Mouse (Mus musculus) stomach, embryonic 14.5 days (tissue): ENCODE results near the gene Trak1. TPM values are rescaled to one million over a fixed set of nuclear protein-coding genes. Genes with fewer than 3 reads are reported as not detected.

Experiments
- ATAC-seq: fragments of 200-750 bp; cut with Nextera tagmentation; 2 replicates; pipeline ENCODE4 v1.8.0; 2017; ENCODE audit warnings: low read depth, moderate TSS enrichment; ENCODE audit not compliant: insufficient number of reproducible peaks, insufficient read depth, low FRiP score
- H3K27ac ChIP-seq: fragments of 300-500 bp; sonication (generic); 2 replicates; pipeline ENCODE4 v1.5.1; 2014; ENCODE audit warnings: mild to moderate bottlenecking, low read length, moderate library complexity, mixed read lengths
- H3K27me3 ChIP-seq: fragments of 300-500 bp; sonication (generic); 2 replicates; pipeline ENCODE4 v1.6.1; 2014; ENCODE audit warnings: low read length, control low read depth, mixed read lengths; ENCODE audit not compliant: control insufficient read depth, insufficient read depth
- H3K36me3 ChIP-seq: fragments of 300-500 bp; sonication (generic); 2 replicates; pipeline ENCODE4 v1.6.1; 2014; ENCODE audit warnings: mild to moderate bottlenecking, control low read depth, low read length, moderate library complexity, mixed read lengths; ENCODE audit not compliant: control insufficient read depth, insufficient read depth
- H3K4me1 ChIP-seq: fragments of 300-500 bp; sonication (generic); 2 replicates; pipeline ENCODE4 v1.6.1; 2014; ENCODE audit warnings: low read length, control low read depth, mixed read lengths; ENCODE audit not compliant: control insufficient read depth, insufficient read depth
- H3K4me2 ChIP-seq: fragments of 300-500 bp; sonication (generic); replicated peaks from 2 replicates; pipeline ENCODE4 v1.6.1; 2014; ENCODE audit warnings: low read depth, low read length, control low read depth
- H3K4me3 ChIP-seq: fragments of 300-500 bp; sonication (generic); 2 replicates; pipeline ENCODE4 v1.5.1; 2014; ENCODE audit warnings: low read depth, low read length, control low read depth
- H3K9ac ChIP-seq: fragments of 300-500 bp; sonication (generic); replicated peaks from 2 replicates; pipeline ENCODE4 v1.6.1; 2014; ENCODE audit warnings: low read depth, mild to moderate bottlenecking, control low read depth, low read length, moderate library complexity, mixed read lengths
- H3K9me3 ChIP-seq: fragments of 300-500 bp; sonication (generic); 2 replicates; pipeline ENCODE4 v1.6.1; 2016; ENCODE audit warnings: low read depth, low read length, control low read depth; ENCODE audit not compliant: control insufficient read depth
- WGBS: fragments of 180-500 bp; shearing (Covaris S2); extraction: QIAGEN DNeasy Blood & Tissue Kit; methylation state at CpG from one replicate; pipeline ENCODE4 v1.1.7; 2014; 5-methylcytosine and 5-hydroxymethylcytosine counted together
- polyA plus RNA-seq: library from polyadenylated mRNA; unstranded; fragments of >200 nt; fragmentation: Nextera tagmentation; extraction: Ambion mirVana; gene quantifications from 2 replicates; pipeline ENCODE4 v1.2.1, GENCODE M21; 2014

Trak1 gene
- polyA plus RNA-seq, 1 experiment from 2014 or later: 18.3 TPM

GRCm38 (mm10) chr9:121381678-121382297 lies 84.5 kb downstream of the Trak1 start:
- 75% methylated on average over 17 of the region's 17 CpGs for WGBS
- Histone ChIP-seq H3K36me3 (no peaks in the 10 kb centered on the region), H3K9ac (no peak overlapping the region), H3K4me2 (no peak overlapping the region), H3K27me3 (no peaks in the 10 kb centered on the region), H3K4me3 (no peak overlapping the region), H3K4me1 (no peaks in the 10 kb centered on the region), H3K9me3 (no peaks in the 10 kb centered on the region), H3K27ac (no peak overlapping the region)
- no peak for ATAC-seq

DNA sequence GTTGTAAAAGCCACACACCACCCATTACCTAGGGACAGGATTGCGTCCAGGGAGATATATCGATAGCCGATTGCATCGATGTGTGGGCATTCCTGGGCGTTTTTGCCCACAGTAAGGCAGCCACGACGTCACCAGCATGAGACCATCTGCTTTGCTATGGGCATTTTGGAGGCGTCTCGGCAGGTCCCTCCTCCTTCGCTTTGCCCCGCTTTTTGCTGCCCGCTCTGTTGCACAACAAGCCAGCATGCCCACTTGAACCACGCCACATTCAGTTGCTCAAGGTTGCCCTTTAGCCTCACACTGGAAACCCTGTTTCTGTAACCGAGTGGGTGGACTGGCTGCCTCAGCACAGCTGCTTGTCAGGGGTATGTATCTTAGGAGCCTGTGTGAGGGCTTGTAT lies 85.3 kb downstream of the Trak1 start:
- no peaks in the 10 kb centered on the region for H3K36me3 ChIP-seq
- no peak for ATAC-seq
- H3K27me3 ChIP-seq: no peaks in the 10 kb centered on the region
- H3K9me3 ChIP-seq: no peaks in the 10 kb centered on the region
- WGBS: 90% methylated on average over 14 of the region's 14 CpGs
- no peak overlapping the region for H3K9ac ChIP-seq
- no peak overlapping the region for H3K4me2 ChIP-seq
- H3K4me3 ChIP-seq: no peak overlapping the region
- H3K27ac ChIP-seq: no peak overlapping the region
- 0 out of 2 replicates have a peak, but pooled peaks cover under 1% of the 10 kb centered on the region for H3K4me1 ChIP-seq

- no peak for ATAC-seq
- WGBS: 84% methylated on average over 9 of the region's 9 CpGs
Measured at GRCm38 (mm10) chr9:121383180-121383586, 85.9 kb downstream of the Trak1 start.

DNA sequence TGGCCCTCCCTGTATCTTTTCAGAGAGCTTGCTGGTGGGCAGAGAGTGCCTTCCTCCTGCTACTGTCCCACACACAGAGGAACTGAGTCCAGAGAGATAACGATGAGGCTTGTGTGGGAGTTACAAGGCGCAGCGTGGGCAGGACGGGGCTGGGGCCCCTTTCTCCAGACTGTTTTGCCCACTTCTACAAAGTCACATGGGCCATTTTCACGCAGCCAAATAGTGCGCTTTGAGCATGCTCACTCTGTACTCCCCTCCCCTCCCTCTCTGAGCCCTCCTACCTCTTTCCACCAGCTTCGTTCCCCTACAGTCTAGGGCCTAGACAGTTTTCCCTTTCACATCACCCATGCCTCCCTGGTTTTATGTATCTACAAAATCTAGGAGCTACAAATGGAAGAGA lies 87.3 kb downstream of the Trak1 start:
- ATAC-seq: no peak
- H3K9ac ChIP-seq: no peak overlapping the region
- H3K4me3 ChIP-seq: no peak overlapping the region
- H3K4me1 ChIP-seq: peaks cover 8% of the 10 kb centered on the region
- no peak overlapping the region for H3K27ac ChIP-seq
- H3K27me3 ChIP-seq: no peaks in the 10 kb centered on the region
- no peaks in the 10 kb centered on the region for H3K36me3 ChIP-seq
- no peaks in the 10 kb centered on the region for H3K9me3 ChIP-seq
- 81% methylated on average over 7 of the region's 7 CpGs for WGBS
- H3K4me2 ChIP-seq: no peak overlapping the region

More at GRCm38 (mm10) chr9:121383180-121383586, 85.9 kb downstream of the Trak1 start:
- Histone ChIP-seq H3K27ac (no peak overlapping the region), H3K27me3 (no peaks in the 10 kb centered on the region), H3K36me3 (no peaks in the 10 kb centered on the region), H3K9ac (no peak overlapping the region), H3K4me1 (peaks cover 6% of the 10 kb centered on the region), H3K4me2 (no peak overlapping the region), H3K9me3 (no peaks in the 10 kb centered on the region), H3K4me3 (no peak overlapping the region)

DNA sequence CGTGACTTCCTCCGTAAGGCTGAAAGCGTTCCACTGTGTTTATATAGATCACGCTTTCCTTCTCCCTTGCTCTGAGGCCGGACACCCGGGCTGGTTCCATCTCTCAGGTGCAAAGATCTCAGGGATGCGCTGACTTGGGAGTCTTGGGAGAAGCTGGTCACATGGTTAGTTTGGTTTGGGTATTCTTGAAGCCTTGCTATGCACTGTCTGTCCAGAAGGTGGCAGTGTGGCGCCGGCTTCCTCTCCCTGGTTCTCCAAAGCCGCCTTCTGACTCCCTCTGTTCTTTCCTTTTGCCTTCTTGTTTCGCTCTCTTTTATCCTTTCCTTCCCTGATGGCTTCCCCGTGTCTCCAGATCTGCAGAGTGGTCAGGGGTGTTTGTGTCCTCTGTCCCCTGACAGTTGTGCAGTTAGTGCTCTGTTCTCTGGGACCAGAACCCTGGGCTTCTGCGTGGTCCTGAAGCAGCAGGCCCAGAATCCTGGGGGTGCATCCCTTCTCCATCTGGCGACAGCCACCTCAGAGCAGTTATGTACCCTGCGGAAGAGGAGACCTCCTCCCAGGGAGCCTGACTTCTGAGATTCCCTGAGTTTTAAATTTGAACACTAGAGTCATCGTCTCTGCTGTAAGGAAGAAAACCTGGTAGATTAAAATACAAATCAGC lies 87.9 kb downstream of the Trak1 start:
- H3K27ac ChIP-seq: no peak overlapping the region
- ATAC-seq: no peak
- no peak overlapping the region for H3K9ac ChIP-seq
- 36% methylated on average over 16 of the region's 16 CpGs for WGBS
- H3K36me3 ChIP-seq: no peaks in the 10 kb centered on the region
- no peaks in the 10 kb centered on the region for H3K27me3 ChIP-seq
- H3K4me3 ChIP-seq: no peak overlapping the region
- 0 out of 2 replicates have a peak overlapping the region, but pooled peaks have one; percentile 8 for H3K4me2 ChIP-seq
- H3K9me3 ChIP-seq: no peaks in the 10 kb centered on the region
- H3K4me1 ChIP-seq: peaks cover 8% of the 10 kb centered on the region

- Histone ChIP-seq H3K27me3 (no peaks in the 10 kb centered on the region), H3K4me2 (no peak overlapping the region), H3K4me1 (peaks cover 8% of the 10 kb centered on the region), H3K27ac (no peak overlapping the region), H3K4me3 (no peak overlapping the region), H3K9ac (no peak overlapping the region), H3K9me3 (no peaks in the 10 kb centered on the region), H3K36me3 (no peaks in the 10 kb centered on the region)
- no peak for ATAC-seq
- WGBS: 79% methylated on average over 12 of the region's 12 CpGs
Measured at GRCm38 (mm10) chr9:121385749-121386350, 88.5 kb downstream of the Trak1 start.

DNA sequence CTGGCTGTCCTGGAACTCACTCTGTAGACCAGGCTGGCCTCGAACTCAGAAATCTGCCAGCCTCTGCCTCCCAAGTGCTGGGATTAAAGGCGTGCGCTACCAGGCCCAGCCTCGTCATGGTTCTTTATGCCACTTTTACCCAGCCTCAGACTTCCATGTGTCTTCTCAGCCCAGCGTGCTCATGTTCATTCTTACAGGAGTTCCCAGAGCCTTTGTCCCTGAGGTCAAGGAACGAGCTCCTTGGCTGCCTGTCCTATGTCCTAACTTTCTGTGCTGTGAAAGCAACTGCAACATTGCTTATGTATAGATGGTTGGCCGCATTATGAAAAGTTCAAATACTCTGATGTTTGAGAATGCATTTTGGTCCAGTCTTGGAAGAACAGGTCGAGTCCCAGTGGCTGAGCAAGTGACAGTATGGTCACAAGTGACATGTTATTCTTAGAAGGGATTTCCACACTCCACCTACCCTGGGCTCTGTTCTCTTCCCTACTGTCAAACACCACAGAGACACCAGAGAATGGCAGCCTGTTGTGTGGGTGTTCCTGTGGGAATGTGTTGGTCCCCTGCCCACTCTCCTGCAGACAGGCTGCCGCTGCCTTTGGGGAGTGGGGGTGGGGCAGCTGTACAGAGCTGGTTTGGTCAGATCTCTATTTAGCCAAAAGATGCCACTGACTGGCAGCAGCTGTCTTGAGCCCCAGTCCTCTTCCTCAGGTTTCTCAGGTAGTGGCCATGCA lies 90.4 kb downstream of the Trak1 start:
- Histone ChIP-seq H3K9ac (no peak overlapping the region), H3K4me1 (peaks cover 8% of the 10 kb centered on the region), H3K4me3 (no peak overlapping the region), H3K9me3 (no peaks in the 10 kb centered on the region), H3K36me3 (no peaks in the 10 kb centered on the region), H3K27me3 (no peaks in the 10 kb centered on the region), H3K4me2 (no peak overlapping the region), H3K27ac (no peak overlapping the region)
- 80% methylated on average over 9 of the region's 9 CpGs for WGBS
- ATAC-seq: no peak

DNA sequence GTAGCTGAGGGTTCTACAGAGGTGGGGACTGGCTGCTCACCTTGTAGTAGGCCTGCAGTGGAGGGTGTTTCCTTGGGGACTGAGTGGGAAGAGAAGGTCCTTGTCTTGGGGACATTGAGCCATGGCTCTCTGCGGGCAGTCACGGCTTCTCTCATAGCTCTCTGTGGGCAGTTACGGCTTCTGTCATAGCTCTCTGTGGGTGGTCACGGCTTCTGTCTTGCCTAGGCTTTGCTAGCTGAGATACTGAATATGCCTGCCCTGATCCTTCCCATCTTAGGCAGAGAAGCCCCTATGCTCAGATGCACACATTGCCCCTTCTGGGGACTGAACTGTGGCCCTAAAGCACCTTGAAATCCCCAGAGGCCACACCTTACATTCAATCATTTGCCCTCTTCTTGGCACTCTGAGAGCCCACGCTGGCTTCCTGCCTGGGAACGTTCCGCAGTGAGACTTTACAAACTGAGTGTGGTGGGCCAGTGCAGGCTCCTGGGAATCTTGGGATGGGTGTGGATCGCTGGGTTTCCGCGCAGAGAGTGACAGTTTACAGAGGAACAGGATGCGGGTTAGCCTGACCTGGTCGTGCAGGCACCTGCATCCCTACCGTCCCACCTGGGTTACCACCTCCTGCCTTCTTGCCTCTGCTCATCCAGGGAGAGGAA lies 91.1 kb downstream of the Trak1 start:
- WGBS: 59% methylated on average over 13 of the region's 13 CpGs
- Histone ChIP-seq H3K4me1 (peaks cover 8% of the 10 kb centered on the region), H3K9me3 (no peaks in the 10 kb centered on the region), H3K4me2 (no peak overlapping the region), H3K27me3 (no peaks in the 10 kb centered on the region), H3K4me3 (no peak overlapping the region), H3K9ac (no peak overlapping the region), H3K27ac (no peak overlapping the region), H3K36me3 (no peaks in the 10 kb centered on the region)
- ATAC-seq: no peak
